Mouse (Mus musculus) cortical plate, adult 2 months (tissue): ENCODE measurements around the gene Clic3. TPM values are rescaled to one million over a fixed set of nuclear protein-coding genes. Genes with fewer than 3 reads are reported as not detected.

Source experiments
- H3K27ac ChIP-seq: fragments of 200-500 bp; 2 replicates; pipeline ENCODE4 v1.5.1; 2012; ENCODE audit warnings: low read length, control low read depth, inconsistent platforms; ENCODE audit not compliant: insufficient read depth
- H3K4me1 ChIP-seq: fragments of 200-500 bp; 2 replicates; pipeline ENCODE4 v1.6.1; 2011; ENCODE audit warnings: low read length; ENCODE audit not compliant: control insufficient read depth, insufficient read depth
- H3K4me3 ChIP-seq: fragments of 200-500 bp; 2 replicates; pipeline ENCODE4 v1.5.1; 2011; ENCODE audit warnings: mild to moderate bottlenecking, low read length, control low read depth; ENCODE audit not compliant: insufficient read depth
- CTCF ChIP-seq: fragments of 200-500 bp; IDR thresholded peaks from 2 replicates; pipeline ENCODE4 v1.5.1; 2011; ENCODE audit warnings: mild to moderate bottlenecking, control low read depth, low read length; ENCODE audit not compliant: insufficient read depth; ENCODE audit errors: extremely low read depth
- POLR2A ChIP-seq: fragments of 200-500 bp; IDR thresholded peaks from 2 replicates; pipeline ENCODE4 v1.6.1; 2011; ENCODE audit warnings: mild to moderate bottlenecking, low read length, control low read depth; ENCODE audit not compliant: insufficient read depth; ENCODE audit errors: extremely low read depth
- polyA plus RNA-seq: library from polyadenylated mRNA; depleted of rRNA; stranded (reverse); fragments of >200 nt; gene quantifications from 2 replicates; pipeline ENCODE4 v1.2.3, GENCODE M21; 2012; rRNA removed

Gene Clic3
- polyA plus RNA-seq, 1 experiment = 0.79 TPM

GRCm38 (mm10) chr2:25505860-25506259 is 49.2 kb downstream of the Clic3 start:
- Histone ChIP-seq H3K4me1 (no peaks in the 10 kb centered on the region), H3K27ac (no peak overlapping the region), H3K4me3 (no peak overlapping the region)
- TF ChIP-seq CTCF = no peak
- no peak for TF ChIP-seq POLR2A

GRCm38 (mm10) chr2:25506964-25507363 is 50.3 kb downstream of the Clic3 start:
- Histone ChIP-seq H3K27ac (no peak overlapping the region), H3K4me3 (no peak overlapping the region), H3K4me1 (no peaks in the 10 kb centered on the region)
- TF ChIP-seq POLR2A = no peak
- TF ChIP-seq CTCF = no peak

Other genes with a start within 250 kb of the Clic3 start
- gene Nelfb, start 245.3 kb upstream of the Clic3 start, polyA plus RNA-seq = 52.0 and 57.5 TPM in 2 replicates
- 0.11 TPM in 1 of 2 replicates, not detected in the other for gene Stpg3, start 242.2 kb upstream of the Clic3 start, polyA plus RNA-seq
- gene Fam166a, start 238.1 kb upstream of the Clic3 start, polyA plus RNA-seq = 0.19 and 0.21 TPM in 2 replicates
- 527 and 537 TPM in 2 replicates for gene Tubb4b, start 232.1 kb upstream of the Clic3 start, polyA plus RNA-seq
- gene Slc34a3, start 222.5 kb upstream of the Clic3 start, polyA plus RNA-seq = 0.26 and 0.44 TPM in 2 replicates
- gene Rnf224, start 220.1 kb upstream of the Clic3 start, polyA plus RNA-seq = not detected in 2 replicates
- 314 and 325 TPM in 2 replicates for gene Rnf208, start 214.6 kb upstream of the Clic3 start, polyA plus RNA-seq
- gene Cysrt1, start 214.4 kb upstream of the Clic3 start, polyA plus RNA-seq = 0.21 and 0.57 TPM in 2 replicates
- gene AL732309.1, start 210.0 kb upstream of the Clic3 start, polyA plus RNA-seq = 14.0 and 15.5 TPM in 2 replicates
- gene Tmem203, start 201.4 kb upstream of the Clic3 start, polyA plus RNA-seq = 33.8 and 36.0 TPM in 2 replicates
- 14.0 and 22.0 TPM in 2 replicates for gene Tprn, start 194.2 kb upstream of the Clic3 start, polyA plus RNA-seq
- gene Ssna1, start 184.4 kb upstream of the Clic3 start, polyA plus RNA-seq = 87.9 and 93.2 TPM in 2 replicates
- gene Anapc2, start 184.4 kb upstream of the Clic3 start, polyA plus RNA-seq = 75.7 and 76.5 TPM in 2 replicates
- not detected in 2 replicates for gene Tmem210, start 168.7 kb upstream of the Clic3 start, polyA plus RNA-seq
- gene Lrrc26, start 166.9 kb upstream of the Clic3 start, polyA plus RNA-seq = not detected in 2 replicates
- gene Grin1, start 137.7 kb upstream of the Clic3 start, polyA plus RNA-seq = 336 and 340 TPM in 2 replicates
- 27.0 and 28.4 TPM in 2 replicates for gene Man1b1, start 124.5 kb upstream of the Clic3 start, polyA plus RNA-seq
- 59.8 and 69.1 TPM in 2 replicates for gene Dpp7, start 100.5 kb upstream of the Clic3 start, polyA plus RNA-seq
- gene Uap1l1, start 91.2 kb upstream of the Clic3 start, polyA plus RNA-seq = 16.6 and 20.4 TPM in 2 replicates
- gene Sapcd2, start 84.5 kb upstream of the Clic3 start, polyA plus RNA-seq = 4.0 and 4.4 TPM in 2 replicates
- 15.8 and 19.0 TPM in 2 replicates for gene Entpd2, start 61.0 kb upstream of the Clic3 start, polyA plus RNA-seq
- 435 and 468 TPM in 2 replicates for gene Npdc1, start 57.5 kb upstream of the Clic3 start, polyA plus RNA-seq
- gene Fut7, start 33.6 kb upstream of the Clic3 start, polyA plus RNA-seq = 0.38 and 0.48 TPM in 2 replicates
- gene Abca2, start 28.1 kb upstream of the Clic3 start, polyA plus RNA-seq = 105 and 109 TPM in 2 replicates
- gene Paxx, start 4.3 kb downstream of the Clic3 start, polyA plus RNA-seq = 137 TPM in 2 replicates
- gene Ptgds, start 13.2 kb downstream of the Clic3 start, polyA plus RNA-seq = 2,250 and 2,426 TPM in 2 replicates
- gene Lcn12, start 37.1 kb downstream of the Clic3 start, polyA plus RNA-seq = not detected in 2 replicates
- gene Fbxw5, start 43.9 kb downstream of the Clic3 start, polyA plus RNA-seq = 44.3 and 46.1 TPM in 2 replicates
- gene C8g, start 44.9 kb downstream of the Clic3 start, polyA plus RNA-seq = 2.3 and 3.3 TPM in 2 replicates
- 8.4 and 9.1 TPM in 2 replicates for gene Traf2, start 90.1 kb downstream of the Clic3 start, polyA plus RNA-seq
- gene Edf1, start 101.0 kb downstream of the Clic3 start, polyA plus RNA-seq = 270 and 276 TPM in 2 replicates
- 1.1 and 1.2 TPM in 2 replicates for gene Mamdc4, start 118.0 kb downstream of the Clic3 start, polyA plus RNA-seq
- 123 and 129 TPM in 2 replicates for gene Phpt1, start 118.4 kb downstream of the Clic3 start, polyA plus RNA-seq
- 115 and 125 TPM in 2 replicates for gene Ajm1, start 124.9 kb downstream of the Clic3 start, polyA plus RNA-seq
- 158 and 162 TPM in 2 replicates for gene Rabl6, start 151.7 kb downstream of the Clic3 start, polyA plus RNA-seq
- 0.02 TPM in 1 of 2 replicates, not detected in the other for gene Ccdc183, start 160.8 kb downstream of the Clic3 start, polyA plus RNA-seq
- gene Tmem141, start 165.2 kb downstream of the Clic3 start, polyA plus RNA-seq = 73.9 and 82.8 TPM in 2 replicates
- gene Fcna, start 171.2 kb downstream of the Clic3 start, polyA plus RNA-seq = 0.30 and 0.33 TPM in 2 replicates
- gene Lcn8, start 196.3 kb downstream of the Clic3 start, polyA plus RNA-seq = not detected in 2 replicates
- gene Lcn5, start 201.1 kb downstream of the Clic3 start, polyA plus RNA-seq = not detected in 2 replicates
- not detected in 2 replicates for gene Lcn6, start 219.9 kb downstream of the Clic3 start, polyA plus RNA-seq
- not detected in 2 replicates for gene Lcn10, start 225.9 kb downstream of the Clic3 start, polyA plus RNA-seq
- not detected in 2 replicates for gene Obp2a, start 243.2 kb downstream of the Clic3 start, polyA plus RNA-seq
- 99.6 and 101 TPM in 2 replicates for gene Bmyc, start 249.9 kb downstream of the Clic3 start, polyA plus RNA-seq